Mouse (Mus musculus) thymus, postnatal 14 days (tissue): ENCODE data around the gene Dvl3.

ENCODE experiments used
- DNase-seq: peaks from one replicate; pipeline ENCODE4 v3.0.0; 2021

Dvl3 gene

GRCm38 (mm10) chr16:20497980-20498676, 18.7 kb upstream of the Dvl3 start:
- DNase-seq: peak; percentile 39

- DNase-seq: peak; percentile 95
Measured at GRCm38 (mm10) chr16:20498677-20499475, 17.9 kb upstream of the Dvl3 start, which contains the start of gene Eif2b5. Gene Eif2b5 (plus strand): TSS chr16:20498817.

GRCm38 (mm10) chr16:20506000-20506399, 10.8 kb upstream of the Dvl3 start:
- no peak for DNase-seq

DNA sequence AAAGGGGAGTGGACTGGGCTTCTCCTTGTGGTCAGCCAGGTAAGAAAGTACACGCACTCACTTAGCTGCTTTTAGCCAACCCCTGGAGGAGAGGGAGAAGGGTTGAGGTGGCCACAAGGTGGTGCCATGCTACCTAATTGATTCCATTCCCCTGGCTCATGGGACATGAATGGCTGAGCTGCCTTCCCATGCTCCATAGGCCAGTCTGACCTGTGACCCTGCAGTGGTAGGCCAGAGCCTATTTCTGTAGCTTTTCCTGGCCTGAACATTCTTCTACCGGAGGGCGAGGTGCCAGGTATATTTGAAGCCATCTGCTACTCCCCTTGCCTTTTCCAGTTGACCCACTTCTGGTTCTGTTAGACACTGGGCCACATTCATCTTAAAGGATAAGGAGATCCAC, 7.4 kb upstream of the Dvl3 start:
- peak; percentile 21 for DNase-seq

DNA sequence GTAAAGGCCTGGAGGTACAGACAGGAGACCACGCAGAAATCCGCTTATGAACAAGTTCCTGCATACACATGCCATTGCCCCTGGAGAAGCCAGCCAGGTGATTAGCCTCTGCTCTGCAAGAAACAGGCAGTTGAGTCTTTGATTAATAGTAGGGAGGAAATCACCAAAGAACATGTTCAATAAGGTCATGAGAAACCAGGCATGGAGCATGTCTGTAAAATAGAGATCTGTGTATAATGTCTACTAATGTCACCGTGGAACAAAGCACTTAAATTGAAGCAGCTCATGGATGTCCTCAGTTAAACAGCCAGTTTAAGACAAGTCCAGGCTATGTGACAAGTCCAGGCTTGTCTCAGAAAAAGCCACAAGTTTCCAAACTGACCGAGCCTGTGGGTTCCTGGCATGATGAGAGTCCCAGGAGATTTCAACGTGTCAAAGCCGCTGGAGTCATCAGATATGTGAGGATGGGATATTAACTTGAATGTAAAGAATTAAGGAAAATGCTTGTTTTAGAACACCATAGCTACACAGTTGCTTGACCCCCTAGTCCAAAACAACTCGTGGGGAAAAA, 5.4 kb upstream of the Dvl3 start:
- no peak for DNase-seq

- no peak for DNase-seq
Measured at GRCm38 (mm10) chr16:20516032-20516431, 750 bp upstream of the Dvl3 start.

- DNase-seq: peak; percentile 63
Measured at GRCm38 (mm10) chr16:20517216-20517615, 434 bp downstream of the Dvl3 start.

DNA sequence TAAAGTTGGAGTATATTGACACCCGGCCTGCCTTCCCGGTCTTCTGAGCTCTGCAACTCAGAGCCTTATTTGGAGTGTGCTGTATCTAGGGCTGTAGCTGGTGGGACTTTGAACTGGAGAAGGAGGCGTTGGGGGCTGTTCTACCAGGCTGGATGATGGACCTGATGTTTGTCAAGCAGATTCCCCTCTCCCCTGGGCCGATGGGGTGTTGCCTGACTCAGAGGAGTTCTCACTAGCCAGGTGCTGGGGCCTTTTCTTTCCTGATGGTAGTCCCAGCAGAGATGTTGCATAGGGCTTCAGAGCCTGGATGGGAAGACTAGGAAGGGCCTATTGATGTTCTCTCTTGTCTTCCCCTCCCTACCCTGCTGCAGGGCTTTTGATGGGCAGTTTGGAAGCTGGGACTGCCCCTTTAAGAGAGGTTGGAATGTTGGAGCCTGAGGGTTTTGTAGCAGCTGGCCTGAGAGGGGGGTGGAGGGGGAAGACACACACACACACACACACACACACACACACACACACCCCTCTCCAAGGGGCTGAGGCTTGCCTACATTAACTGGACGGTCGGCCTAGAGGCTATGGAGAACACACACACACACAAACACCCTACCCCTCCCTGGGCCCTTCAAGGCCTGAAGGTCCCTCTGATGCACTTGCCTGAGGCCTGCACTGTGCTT, 1.1 kb downstream of the Dvl3 start:
- no peak for DNase-seq

DNA sequence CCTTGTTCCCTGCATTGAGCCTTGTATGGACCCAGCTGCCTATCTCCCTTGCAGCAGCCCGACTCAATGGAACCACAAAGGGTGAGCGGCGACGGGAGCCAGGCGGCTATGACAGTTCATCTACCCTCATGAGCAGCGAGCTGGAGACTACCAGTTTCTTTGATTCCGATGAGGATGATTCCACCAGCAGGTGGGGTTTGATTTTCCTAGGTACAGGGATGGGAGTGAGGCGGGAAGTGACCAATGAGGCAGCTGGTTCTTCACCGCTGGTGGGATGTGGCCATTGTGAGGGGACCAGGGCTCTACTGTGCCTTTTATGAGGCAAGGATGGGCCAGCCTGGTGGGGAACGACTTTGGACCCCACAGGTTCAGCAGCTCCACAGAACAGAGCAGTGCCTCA, 7.1 kb downstream of the Dvl3 start:
- DNase-seq: no peak

DNA sequence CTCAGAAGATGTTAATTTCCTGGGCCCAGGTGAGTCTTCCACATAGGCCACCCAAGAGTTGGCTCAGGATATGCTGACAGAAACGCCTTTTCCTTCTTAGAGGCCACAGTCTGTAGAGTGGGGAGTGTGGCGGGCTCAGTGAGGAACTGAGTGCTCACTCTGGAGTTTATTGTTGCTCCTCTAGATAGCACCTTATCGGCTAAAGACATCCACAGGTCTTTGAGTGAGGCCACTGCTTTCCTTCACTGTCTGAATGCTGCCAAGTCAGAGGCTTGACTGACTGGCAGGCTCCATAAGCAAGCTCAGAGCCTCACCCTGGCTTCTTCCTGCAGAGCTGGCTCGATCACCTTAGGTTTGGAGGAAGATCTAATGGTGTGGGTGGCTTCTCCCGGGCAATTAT, 12.0 kb downstream of the Dvl3 start:
- DNase-seq: no peak

- no peak for DNase-seq
Measured at GRCm38 (mm10) chr16:20529375-20529774, 12.6 kb downstream of the Dvl3 start.

DNA sequence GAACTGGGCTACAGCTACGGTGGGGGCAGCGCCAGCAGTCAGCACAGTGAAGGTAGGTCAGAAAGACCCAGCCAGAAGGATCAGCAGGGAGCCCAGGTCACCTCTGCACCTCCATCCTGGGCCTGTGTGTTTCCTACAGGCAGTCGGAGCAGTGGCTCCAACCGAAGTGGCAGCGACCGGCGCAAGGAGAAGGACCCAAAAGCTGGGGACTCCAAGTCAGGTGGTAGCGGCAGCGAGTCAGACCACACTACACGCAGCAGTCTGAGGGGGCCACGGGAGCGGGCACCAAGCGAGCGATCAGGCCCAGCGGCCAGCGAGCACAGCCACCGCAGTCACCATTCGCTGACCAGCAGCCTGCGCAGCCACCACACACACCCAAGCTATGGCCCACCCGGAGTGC, 14.2 kb downstream of the Dvl3 start:
- no peak for DNase-seq

- DNase-seq: no peak
Measured at GRCm38 (mm10) chr16:20534617-20535295, 18.0 kb downstream of the Dvl3 start.

- peak; percentile 94 for DNase-seq
Measured at GRCm38 (mm10) chr16:20535296-20536080, 18.7 kb downstream of the Dvl3 start, which contains the start of gene Ap2m1. Gene Ap2m1 (plus strand): TSS chr16:20535478.

DNA sequence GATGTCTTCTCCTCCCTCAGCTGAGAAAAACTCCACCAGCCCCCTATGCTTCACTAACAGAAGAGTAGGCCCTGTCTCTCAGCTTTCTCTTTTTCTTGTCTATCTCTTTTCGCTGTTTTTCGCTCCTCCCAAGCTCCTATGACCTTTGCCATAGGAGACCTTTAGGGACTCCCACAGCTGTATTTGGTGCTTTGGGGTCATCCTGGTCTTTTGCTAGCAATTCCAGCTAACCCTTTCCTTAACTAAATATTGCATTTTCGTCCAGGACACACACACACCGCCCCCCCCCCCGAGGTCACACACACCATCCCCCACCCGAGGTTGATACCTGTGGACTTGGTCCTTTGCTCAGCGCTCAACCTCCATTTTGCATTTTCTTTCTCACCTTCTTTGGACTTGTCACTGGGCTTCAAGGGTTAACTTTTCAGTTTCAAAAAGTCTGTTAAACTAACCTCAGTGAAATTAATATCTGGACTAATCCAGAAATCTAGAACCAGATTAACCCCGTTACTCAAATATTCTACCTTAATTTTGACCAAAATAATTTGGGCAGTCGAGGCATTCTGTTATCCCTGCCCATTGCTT, 19.4 kb downstream of the Dvl3 start:
- no peak for DNase-seq

GRCm38 (mm10) chr16:20537071-20537471, 20.3 kb downstream of the Dvl3 start:
- DNase-seq: no peak

DNA sequence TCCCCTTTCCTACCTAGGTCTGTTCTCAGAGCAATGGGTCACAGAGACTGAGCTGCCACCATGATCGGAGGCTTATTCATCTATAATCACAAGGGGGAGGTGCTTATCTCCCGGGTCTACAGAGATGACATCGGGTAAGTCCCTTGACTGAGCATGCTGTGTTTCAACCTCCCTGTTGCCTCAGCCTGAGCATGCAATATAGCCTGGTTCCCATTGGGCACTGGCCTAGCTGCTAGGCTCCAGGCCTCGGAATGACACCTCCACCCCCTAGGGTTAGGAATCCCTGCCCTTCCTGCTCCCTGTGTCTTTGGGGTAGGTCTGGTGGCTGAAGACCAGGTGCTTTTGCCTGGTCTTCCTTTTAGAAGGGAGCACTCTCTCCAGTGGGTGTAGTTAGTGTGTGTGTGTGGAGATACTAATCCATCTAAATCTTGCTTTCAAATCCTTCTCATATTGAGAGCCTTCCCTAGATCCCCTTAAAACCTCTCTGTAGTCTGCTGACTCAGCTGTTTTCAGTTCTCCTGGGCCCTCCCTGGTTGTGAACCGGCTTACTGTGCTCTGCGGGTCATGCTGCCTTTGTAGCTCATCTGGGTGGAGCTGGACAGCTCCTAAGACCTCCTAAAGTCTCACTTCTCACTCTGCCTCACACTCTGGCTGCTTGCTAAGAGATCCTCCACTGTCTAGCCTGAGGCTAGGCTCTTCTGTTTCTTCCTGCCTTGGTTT, 21.0 kb downstream of the Dvl3 start:
- DNase-seq: no peak

- DNase-seq: no peak
Measured at GRCm38 (mm10) chr16:20539649-20540048, 22.9 kb downstream of the Dvl3 start.

GRCm38 (mm10) chr16:20540438-20540837, 23.7 kb downstream of the Dvl3 start:
- DNase-seq: no peak

DNA sequence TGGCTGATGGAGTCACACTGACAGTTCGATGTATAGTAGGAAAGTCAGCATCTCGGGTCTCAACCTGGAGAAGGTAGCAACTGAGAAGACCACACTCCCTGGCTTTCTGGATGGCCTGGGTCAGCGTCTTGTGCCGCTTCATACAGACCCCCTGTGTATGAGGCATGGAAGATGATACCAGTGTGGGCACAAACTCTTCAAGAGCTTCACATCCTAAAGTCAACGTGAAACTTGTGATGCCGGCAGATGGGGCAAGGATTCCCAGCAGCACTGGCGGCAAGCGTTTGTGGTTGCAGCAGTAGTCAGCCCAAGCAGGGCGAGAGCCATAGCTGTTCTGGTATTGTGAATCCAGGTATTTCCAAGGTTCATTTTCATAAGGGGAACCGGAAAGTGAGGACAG, 28.9 kb downstream of the Dvl3 start:
- no peak for DNase-seq

GRCm38 (mm10) chr16:20547423-20547822, 30.6 kb downstream of the Dvl3 start:
- no peak for DNase-seq
